Mouse (Mus musculus) ES-CJ7 (cell line): ENCODE measurements around the gene Zfp36l1.

Experiments used
- DNase-seq: peaks from one replicate; pipeline ENCODE4 v3.0.0; 2011; ENCODE audit warnings: low read depth, low spot score

Zfp36l1 gene

GRCm38 (mm10) chr12:80131359-80132249, 18.8 kb upstream of the Zfp36l1 start:
- DNase-seq: no peak

DNA sequence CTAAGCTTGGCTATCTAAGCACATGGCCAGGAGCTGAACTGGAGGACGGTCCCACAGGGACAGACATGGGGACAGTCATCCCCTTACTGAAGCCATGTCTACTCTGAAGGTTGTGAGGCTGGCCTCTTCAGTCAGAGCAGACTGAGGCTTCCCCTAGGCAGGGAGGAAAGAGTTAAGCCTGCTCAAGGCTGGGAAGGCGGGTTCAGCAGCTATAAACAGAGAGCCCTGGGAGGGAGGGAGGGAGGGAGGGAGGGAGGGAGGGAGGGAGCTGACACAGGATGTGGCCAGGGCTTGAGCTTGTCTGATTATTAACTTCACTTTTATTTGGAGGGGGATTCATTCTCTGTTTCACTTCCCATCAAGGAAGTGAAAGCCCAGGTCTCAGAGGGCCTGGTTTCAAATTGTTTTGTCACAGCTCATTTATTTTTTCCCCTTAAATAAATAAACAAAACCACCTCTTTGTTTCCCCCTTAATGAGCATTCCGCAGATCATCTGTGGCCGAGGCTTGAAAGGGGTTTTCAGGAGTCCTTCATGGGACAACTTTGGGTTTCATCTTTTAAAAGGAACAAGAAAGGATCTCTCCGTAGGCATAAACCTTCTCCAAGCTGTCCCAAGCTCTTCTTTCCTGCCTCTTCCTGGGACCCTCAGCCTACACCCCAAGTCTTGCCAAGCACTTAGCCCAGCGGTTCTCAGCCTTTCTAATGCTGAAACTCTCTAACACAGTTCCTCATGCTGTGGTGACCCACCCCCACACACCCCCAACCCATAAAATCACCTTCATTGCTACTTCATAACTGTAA, 17.9 kb upstream of the Zfp36l1 start:
- peak; percentile 30 for DNase-seq

DNA sequence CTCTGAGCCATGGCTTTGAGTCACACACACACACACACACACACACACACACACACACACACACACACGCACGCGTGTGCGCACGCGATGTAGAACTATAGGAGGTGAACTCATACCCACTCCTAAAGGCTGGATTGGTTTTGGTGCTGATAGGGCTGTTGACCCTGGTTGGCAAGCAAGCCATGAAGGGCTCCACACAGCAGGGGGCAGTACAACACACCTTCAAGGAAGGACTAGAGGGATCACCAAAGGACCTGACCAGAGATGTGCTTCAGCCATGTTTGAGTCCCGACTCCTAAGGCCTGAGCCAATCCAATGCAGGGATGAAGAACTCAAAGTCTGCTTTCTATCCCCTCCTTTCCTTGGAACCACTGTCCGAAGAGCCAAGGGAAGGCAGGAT, 16.7 kb upstream of the Zfp36l1 start:
- DNase-seq: peak; percentile 71

- DNase-seq: peak; percentile 89
These were observed 14.5 kb upstream of the Zfp36l1 start for GRCm38 (mm10) chr12:80127191-80127762.

GRCm38 (mm10) chr12:80125316-80125715, 12.5 kb upstream of the Zfp36l1 start:
- DNase-seq: no peak

DNA sequence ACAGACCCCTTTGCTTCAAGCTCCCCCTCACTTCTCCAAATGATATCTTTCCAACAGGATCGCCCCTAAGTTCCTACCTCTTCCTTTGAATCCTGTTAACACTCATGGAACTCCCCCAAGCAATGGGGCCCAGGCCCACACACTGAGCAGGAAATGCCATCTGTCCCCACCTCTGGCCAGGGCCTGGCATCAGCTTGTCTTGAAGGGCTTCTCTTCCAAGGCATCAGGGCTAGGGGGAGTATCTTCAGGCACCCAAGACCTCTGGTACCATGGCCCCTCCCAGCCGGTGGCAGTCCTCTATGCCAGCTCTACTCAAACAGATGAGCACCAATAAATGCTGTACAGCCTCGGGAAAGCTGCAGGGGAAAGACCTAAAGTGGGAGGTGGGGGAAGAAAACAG, 11.9 kb upstream of the Zfp36l1 start:
- no peak for DNase-seq

DNA sequence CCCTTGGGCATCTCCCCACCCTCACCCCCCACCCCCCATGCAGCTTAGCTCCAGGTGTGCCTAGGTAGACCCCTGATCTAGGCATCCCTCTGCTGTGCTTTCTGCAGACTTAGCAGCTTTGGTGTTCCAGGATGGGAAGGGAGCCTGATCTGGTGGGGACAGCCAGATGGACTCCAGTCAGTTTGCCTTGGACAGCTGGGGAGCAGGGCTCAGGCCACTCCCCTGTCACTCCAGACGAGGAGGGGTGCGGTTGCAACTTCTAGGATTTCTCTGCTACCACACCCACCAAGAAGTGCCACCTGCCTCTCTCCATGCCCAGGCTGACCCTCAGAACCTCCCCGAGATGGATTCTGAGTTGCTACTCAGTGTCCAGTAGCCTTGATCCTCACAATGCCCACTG, 11.4 kb upstream of the Zfp36l1 start:
- DNase-seq: no peak

GRCm38 (mm10) chr12:80123227-80123803, 10.5 kb upstream of the Zfp36l1 start:
- DNase-seq: no peak

DNA sequence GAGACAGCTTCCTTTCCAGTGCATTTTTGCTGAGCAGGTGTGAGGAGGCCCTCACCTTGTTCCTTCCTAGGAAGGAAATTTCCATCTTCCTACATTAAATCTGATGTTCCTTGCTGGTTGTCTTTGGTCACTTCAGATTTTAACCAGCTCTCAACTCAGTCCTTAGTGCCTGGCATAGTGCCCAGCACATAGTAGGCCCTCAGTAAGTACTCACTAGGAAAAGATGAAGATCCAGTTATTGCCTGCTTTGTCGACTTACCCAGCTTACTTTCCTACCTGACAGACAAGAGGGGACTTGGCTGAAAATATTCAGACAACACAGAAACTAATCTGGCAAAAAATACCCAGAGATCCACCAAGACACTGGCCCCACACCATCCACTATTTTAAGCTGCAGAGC, 8.6 kb upstream of the Zfp36l1 start:
- no peak for DNase-seq

DNA sequence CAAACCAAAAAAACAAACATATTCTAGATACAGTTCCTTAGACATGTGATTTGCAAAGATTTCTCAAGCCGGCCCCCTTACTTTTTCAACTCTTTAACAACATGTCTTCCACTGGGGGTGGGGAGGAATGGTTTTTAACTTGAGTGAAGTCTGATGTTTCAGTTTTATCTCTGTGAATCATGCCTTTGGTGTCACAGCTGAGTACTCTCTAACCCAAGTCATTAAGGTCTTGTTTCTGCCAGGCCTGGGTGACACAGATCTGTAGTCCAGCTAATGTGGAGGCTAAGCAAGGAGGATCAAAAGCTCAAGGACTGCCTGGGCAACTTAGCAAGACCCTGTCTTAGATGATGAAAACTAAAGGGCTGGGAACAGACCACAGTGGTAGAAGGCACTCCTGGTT, 5.8 kb upstream of the Zfp36l1 start:
- DNase-seq: no peak

- DNase-seq: peak; percentile 100
These were observed 3.6 kb upstream of the Zfp36l1 start for GRCm38 (mm10) chr12:80116206-80117112.

GRCm38 (mm10) chr12:80115863-80116194, 3.0 kb upstream of the Zfp36l1 start:
- no peak for DNase-seq

- DNase-seq: peak; percentile 83
These were observed 2.5 kb upstream of the Zfp36l1 start for GRCm38 (mm10) chr12:80115142-80115862.

GRCm38 (mm10) chr12:80114892-80115141, 2.0 kb upstream of the Zfp36l1 start:
- no peak for DNase-seq

GRCm38 (mm10) chr12:80114031-80114891, 1.4 kb upstream of the Zfp36l1 start:
- no peak for DNase-seq

DNA sequence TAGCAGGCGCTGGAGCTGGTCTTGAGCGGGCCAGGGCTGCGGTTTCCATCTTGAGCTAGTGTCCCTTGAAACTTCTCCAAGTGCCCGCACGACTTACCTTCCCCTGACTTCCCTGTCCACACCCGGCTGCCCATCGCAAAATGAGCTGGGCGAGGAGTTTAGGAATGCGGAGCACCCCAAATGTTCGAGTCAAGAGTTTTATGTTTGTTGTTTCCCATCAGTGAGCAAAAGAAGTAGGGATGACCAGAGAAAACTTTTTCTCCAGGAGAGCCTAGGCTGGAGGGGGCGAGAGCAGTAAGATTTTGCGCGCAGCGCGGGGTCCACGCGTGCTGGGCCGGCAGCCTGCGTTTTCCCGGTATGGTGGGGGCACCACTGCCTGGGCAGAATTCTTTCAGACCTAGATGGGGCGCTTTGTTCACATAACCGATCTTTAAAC, 791 bp upstream of the Zfp36l1 start:
- DNase-seq: no peak

DNA sequence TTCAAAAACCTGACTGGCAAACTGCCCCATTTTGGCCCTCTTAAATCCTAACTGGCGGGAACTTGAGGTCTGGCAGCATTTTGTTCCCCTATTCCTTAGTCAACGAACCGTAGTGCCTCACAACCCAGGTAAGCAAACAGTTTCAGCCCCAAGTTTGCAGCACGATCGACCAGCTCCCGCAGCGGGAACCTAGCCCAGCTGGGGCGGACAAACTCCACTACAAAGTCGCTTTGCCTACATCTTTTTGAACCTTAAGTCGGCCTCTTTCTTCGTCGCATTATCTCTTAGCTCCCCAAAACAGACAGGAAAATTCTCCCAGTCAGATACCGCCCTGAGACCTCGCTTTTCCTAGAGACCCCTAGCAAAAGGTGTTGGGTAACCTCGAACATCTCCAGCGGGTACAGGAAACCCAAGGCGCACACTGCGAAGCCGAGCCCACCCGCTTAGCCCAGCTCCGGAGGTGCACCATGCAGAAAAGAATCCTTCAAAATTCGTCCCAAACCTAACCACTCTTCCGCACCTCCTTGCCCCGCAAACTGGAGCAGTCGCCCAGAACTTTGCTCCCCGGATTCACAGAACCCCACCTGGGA, 647 bp downstream of the Zfp36l1 start:
- no peak for DNase-seq

DNA sequence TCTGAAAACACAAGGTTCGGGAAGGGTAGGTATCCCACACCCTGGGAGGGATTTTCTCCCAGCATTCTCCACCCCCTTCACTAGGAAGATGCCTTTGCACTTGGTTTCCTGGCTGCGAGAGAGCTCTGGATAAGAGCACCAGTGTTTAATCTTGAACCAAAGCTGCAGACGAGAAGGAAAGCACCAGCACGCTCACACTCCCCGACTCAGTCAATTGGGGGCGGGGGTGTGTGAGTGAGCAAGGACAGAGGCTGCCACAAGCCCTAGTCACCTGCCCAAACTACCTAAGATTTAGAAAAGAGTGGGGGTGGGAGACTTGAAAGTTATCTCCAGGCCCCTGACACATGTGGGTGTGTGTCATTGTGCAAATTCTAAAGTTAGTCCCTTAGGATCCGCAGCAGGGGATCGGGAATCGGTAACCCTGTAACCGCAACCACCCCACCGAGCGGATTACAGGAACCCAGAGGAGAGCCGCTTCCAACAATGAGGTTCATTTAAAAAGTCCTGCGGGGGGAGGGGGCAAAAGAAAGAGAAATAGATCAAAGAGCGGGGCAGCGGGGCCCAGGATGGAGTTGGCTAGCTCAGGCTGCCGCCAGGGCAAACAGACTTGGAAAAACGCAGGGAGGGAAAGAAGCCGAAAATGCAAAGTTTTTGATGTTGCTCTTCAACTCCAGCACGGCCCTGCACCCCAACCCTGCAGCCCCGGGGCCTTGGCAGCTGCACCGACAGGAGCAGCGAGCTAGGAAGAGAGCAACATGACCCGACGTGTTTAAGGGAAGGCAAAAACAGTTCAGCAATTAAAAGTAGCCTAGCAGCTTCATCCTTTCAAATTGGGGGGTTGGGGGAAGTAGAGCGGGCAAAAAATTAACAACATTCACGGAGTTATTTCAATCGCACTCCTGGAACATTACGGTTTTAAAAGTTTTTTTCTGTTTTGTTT, 1.4 kb downstream of the Zfp36l1 start:
- peak; percentile 90 for DNase-seq
